Mouse (Mus musculus): ENCODE data around the gene Il1b. TPM values are rescaled to one million over a fixed set of nuclear protein-coding genes. Genes with fewer than 3 reads are reported as not detected.

The Il1b gene
- polyA plus RNA-seq, 1 experiment from 2014 or later, result not detected

DNA sequence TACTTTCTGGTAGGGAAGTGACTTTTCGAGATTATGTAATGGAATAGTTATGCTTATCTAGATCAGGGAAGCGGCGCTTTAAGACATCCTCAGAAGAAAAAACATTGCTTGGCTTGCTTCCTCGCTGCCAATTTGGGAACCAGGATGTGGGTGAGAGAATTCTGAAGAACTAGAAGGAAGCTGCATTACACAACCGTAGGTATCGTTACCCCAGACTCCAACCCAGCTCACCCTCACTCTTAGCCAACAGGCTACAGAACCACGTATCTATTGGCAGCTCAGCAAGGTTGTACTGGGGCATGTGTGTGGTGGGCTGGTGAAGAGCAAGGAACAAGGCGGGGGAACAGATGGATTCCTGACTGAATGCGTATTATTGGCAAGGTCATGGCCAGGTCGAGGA, 10.7 kb downstream of the Il1b start:
- no peaks in the 10 kb centered on the region for H3K27me3 ChIP-seq
- H3K36me3 ChIP-seq, result no peaks in the 10 kb centered on the region
- WGBS, result 93% methylated on average over 10 of the region's 10 CpGs
- H3K9ac ChIP-seq, result no peak overlapping the region
- no peaks in the 10 kb centered on the region for H3K4me1 ChIP-seq (replicated peaks)
- no peak overlapping the region for H3K4me3 ChIP-seq
- H3K4me2 ChIP-seq, result no peak overlapping the region
- H3K9me3 ChIP-seq, result no peaks in the 10 kb centered on the region
- ATAC-seq (ENCODE audit: low FRiP score), result no peak
- no peak overlapping the region for H3K27ac ChIP-seq

DNA sequence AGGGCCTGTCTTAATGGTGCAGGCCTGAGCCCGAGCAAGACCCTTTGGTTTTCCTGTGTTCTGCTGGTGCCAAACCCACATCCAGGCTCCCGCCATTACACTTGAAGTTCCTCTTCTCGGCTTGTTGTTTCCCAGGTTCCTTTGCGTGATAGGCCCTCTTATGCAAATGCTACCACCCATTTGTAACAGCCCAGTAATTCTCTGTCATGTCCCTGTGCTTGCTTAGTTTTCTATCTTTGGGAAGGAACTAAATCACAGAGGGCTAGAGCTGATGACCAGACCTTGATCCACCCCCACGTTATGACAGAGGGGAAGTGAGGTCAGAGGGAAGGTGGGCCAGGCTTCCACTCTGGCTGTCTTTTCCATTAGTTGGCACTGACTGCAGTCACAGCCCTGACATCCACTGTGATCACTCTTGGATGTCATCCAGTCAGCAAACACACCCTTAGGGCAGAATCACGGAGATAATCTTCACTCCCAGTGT, 32.8 kb downstream of the Il1b start:
- 74% methylated on average over 6 of the region's 6 CpGs for WGBS
- H3K27ac ChIP-seq, result no peak overlapping the region
- H3K9ac ChIP-seq, result no peak overlapping the region
- no peak for ATAC-seq (ENCODE audit: low FRiP score)
- 0 out of 2 replicates have a peak, but pooled peaks cover 3% of the 10 kb centered on the region for H3K4me1 ChIP-seq (replicated peaks)
- no peak overlapping the region for H3K4me3 ChIP-seq
- H3K27me3 ChIP-seq, result no peaks in the 10 kb centered on the region
- no peaks in the 10 kb centered on the region for H3K9me3 ChIP-seq
- H3K4me2 ChIP-seq, result no peak overlapping the region
- H3K36me3 ChIP-seq, result no peaks in the 10 kb centered on the region

DNA sequence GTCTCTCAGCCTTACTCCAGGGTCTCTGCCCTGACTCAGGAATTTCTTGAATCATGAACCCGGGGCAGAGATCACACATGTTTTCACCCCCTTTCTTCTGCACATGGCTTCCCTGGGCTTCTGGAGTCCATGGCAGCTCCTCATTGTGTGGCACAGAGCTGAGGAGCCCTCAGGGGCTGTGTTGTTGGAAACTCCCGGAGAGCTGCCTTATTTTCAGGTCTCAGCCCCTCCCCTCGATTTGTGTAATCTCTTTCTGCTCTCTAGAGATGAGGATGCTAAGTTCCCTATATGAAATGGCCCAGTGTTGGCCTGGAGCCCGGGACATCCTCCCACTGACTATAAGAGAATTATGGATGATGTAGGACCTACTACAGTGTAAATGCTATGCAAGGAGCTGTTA, 37.5 kb downstream of the Il1b start:
- no peaks in the 10 kb centered on the region for H3K27me3 ChIP-seq
- no peaks in the 10 kb centered on the region for H3K9me3 ChIP-seq
- no peak overlapping the region for H3K4me3 ChIP-seq
- no peak overlapping the region for H3K4me2 ChIP-seq
- no peak overlapping the region for H3K9ac ChIP-seq
- WGBS, result 62% methylated on average over 4 of the region's 4 CpGs
- no peaks in the 10 kb centered on the region for H3K36me3 ChIP-seq
- H3K4me1 ChIP-seq (replicated peaks), result 0 out of 2 replicates have a peak, but pooled peaks cover 3% of the 10 kb centered on the region
- H3K27ac ChIP-seq, result no peak overlapping the region
- no peak for ATAC-seq (ENCODE audit: low FRiP score)

DNA sequence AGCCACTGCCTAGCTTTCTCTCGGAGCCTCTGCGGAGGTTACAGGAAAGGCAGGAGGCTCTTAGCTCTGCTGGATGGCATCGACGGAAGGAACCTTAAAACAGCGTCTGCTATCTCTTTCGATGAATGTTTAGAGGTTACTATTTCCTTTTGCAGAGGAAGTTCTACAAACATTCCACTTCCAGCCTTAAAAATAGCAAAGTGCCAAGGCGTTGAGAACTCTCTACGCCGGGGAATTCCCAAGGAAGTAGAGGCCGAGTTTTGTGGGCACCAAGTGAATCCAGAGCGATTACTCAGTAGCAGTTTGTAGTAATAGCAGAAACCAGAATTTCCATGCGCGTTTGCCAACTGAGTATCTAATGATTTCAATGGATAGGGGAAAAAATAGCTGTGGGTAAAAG, 40.4 kb downstream of the Il1b start:
- WGBS, result 89% methylated on average over 13 of the region's 13 CpGs

DNA sequence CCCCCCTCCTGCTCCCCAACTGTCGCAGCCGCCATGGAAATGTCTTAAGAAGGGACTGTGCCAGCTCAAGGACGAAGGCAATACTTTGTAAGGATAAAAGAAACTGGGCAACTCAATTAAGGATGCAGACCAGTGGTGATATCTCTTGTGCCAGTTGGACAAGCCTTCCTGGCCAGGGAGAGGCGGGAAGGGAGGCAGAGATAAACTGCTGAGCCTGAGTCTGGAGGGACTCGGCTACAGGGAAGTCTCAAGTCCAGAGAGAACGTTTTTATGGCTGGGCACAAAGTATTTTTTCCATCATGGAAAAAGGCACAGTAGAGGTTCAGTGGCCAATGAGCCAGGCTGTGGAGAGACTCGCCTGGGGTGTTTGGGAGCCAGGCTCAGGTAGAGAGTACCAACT, 40.9 kb downstream of the Il1b start:
- Histone ChIP-seq H3K27me3 (no peaks in the 10 kb centered on the region), H3K4me3 (no peak overlapping the region), H3K4me2 (no peak overlapping the region), H3K9ac (no peak overlapping the region), H3K4me1 (replicated peaks) (0 out of 2 replicates have a peak, but pooled peaks cover 3% of the 10 kb centered on the region), H3K36me3 (no peaks in the 10 kb centered on the region), H3K9me3 (no peaks in the 10 kb centered on the region), H3K27ac (no peak overlapping the region)
- WGBS, result 74% methylated on average over 7 of the region's 7 CpGs
- ATAC-seq (ENCODE audit: low FRiP score), result no peak

More for the DNA sequence above, 40.4 kb downstream of the Il1b start:
- no peaks in the 10 kb centered on the region for H3K36me3 ChIP-seq
- no peaks in the 10 kb centered on the region for H3K9me3 ChIP-seq
- H3K27ac ChIP-seq, result no peak overlapping the region
- no peaks in the 10 kb centered on the region for H3K27me3 ChIP-seq
- H3K4me2 ChIP-seq, result no peak overlapping the region
- 0 out of 2 replicates have a peak, but pooled peaks cover 3% of the 10 kb centered on the region for H3K4me1 ChIP-seq (replicated peaks)
- no peak overlapping the region for H3K9ac ChIP-seq
- H3K4me3 ChIP-seq, result no peak overlapping the region
- no peak for ATAC-seq (ENCODE audit: low FRiP score)

DNA sequence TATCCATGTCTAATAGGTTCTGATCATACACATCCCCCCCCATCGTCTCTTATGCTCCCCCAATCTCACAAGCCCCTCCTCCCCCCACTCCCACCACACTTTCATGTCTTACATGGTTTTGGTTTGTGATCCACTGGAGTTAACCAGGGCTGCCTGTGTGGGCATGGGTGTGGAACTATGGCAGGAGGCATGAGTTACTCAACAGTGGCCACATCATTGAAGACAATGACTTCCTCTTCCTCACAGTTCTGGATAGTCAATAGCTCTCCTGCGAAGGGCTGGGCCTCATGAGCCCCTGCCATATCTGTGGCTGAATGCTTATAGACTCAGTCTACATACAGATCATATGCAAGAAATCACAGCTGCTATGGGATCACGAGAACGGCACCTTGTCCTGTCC, 42.7 kb downstream of the Il1b start:
- no peaks in the 10 kb centered on the region for H3K27me3 ChIP-seq
- H3K36me3 ChIP-seq, result no peaks in the 10 kb centered on the region
- H3K9ac ChIP-seq, result no peak overlapping the region
- H3K27ac ChIP-seq, result no peak overlapping the region
- no peak for ATAC-seq (ENCODE audit: low FRiP score)
- no peaks in the 10 kb centered on the region for H3K9me3 ChIP-seq
- 93% methylated on average over 4 of the region's 4 CpGs for WGBS
- no peak overlapping the region for H3K4me2 ChIP-seq
- H3K4me1 ChIP-seq (replicated peaks), result no peaks in the 10 kb centered on the region
- H3K4me3 ChIP-seq, result no peak overlapping the region

DNA sequence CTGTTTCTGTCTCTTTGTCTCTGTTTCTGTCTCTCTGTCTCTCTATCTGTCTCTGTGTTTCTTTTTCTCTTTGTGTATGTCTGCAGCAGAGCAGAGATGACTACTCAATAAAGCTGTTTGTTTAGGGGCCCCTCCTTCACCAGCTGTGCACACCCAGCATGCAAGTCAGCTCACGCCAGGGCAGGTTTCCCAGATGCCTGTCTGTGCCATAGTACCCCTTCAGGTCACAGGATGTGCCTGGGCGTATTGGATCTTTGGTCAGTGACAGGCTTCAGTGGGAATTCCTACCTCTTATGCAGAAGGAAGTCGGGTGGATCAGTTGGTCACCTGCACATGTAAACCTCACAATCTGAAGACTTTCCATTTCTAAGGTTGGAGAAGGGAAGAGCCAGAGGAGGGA, 46.7 kb downstream of the Il1b start:
- no peaks in the 10 kb centered on the region for H3K36me3 ChIP-seq
- no peaks in the 10 kb centered on the region for H3K9me3 ChIP-seq
- no peak overlapping the region for H3K4me3 ChIP-seq
- H3K4me1 ChIP-seq (replicated peaks), result no peaks in the 10 kb centered on the region
- ATAC-seq (ENCODE audit: low FRiP score), result no peak
- H3K9ac ChIP-seq, result no peak overlapping the region
- no peak overlapping the region for H3K27ac ChIP-seq
- WGBS, result 79% methylated on average over 3 of the region's 3 CpGs
- no peak overlapping the region for H3K4me2 ChIP-seq
- H3K27me3 ChIP-seq, result no peaks in the 10 kb centered on the region

DNA sequence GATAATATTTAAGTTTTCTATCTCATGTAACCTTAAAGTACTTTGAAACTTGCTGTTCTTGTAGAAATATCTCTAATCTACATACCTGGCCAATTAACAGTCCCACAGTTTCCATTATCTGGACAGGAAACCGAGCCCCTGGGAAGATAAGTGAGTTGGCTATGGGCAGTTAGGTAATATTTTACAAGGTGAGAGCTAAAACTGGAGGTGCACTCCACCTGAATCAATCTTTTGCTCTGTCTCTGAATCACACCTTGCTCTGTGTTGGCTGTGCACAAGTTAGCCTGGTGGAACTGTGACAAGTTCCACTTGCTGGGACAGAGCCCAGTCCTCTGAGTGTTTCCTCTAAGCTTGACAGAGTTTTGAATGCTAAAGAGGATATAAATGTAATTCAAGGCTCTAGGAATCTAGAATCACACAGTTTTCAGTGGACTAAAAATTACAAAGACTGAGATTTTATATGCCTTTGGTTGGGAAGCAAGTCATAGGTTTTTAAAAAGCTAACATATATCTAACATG, 48.8 kb downstream of the Il1b start:
- Histone ChIP-seq H3K9ac (no peak overlapping the region), H3K27ac (no peak overlapping the region), H3K4me1 (replicated peaks) (no peaks in the 10 kb centered on the region), H3K27me3 (no peaks in the 10 kb centered on the region), H3K4me3 (no peak overlapping the region), H3K4me2 (no peak overlapping the region), H3K36me3 (no peaks in the 10 kb centered on the region), H3K9me3 (no peaks in the 10 kb centered on the region)
- WGBS, result 66% methylated on average over 1 of the region's 1 CpGs
- ATAC-seq (ENCODE audit: low FRiP score), result no peak

DNA sequence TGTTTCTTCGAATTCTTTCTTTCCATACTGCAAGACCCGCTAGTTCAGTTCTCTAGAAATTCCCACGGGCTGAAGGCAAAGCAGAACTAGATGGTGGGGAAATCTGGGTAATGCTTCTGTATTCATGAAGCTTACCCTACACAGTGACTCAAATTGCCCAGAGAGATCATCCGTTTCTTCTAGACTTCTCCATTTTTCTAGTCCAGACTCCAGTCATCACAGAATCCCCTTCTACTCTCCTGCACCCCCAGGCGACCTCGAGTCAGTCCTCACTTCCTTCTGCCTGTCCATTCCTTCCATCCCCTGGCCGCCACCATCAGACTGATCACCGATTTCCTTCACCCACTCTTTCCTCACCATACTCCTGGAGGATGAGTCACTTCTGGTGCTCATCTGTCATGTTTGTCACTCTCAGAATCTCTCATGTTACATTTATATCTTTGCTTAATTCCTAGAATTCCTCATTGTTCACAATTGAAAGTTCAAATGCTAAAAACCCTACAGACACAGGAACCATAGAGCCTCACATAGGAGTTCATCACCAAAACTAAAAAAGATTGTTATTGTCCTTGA, 50.8 kb downstream of the Il1b start:
- H3K4me3 ChIP-seq, result no peak overlapping the region

DNA sequence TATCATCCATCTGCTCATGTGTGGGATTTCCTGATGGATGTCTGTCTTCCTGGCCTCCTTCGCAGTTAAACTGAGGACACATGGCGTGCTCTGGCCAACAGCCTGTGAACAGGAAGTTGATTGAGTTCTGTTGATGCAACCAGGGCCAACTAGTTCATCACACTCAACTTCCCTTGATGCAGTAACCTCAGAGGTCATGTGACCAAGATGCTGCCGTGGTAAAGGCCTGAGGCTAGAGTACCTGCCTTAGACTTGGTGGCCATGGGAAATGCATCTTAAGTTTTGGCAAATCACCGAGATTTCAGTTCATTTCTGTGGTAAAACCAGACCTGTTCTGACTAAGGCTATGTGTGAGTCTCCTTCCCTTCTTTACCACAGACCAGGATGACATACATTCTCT, 55.1 kb downstream of the Il1b start:
- Histone ChIP-seq H3K4me3 (no peak overlapping the region), H3K4me1 (replicated peaks) (no peaks in the 10 kb centered on the region), H3K27ac (no peak overlapping the region), H3K27me3 (no peaks in the 10 kb centered on the region), H3K36me3 (no peaks in the 10 kb centered on the region), H3K9ac (no peak overlapping the region), H3K4me2 (no peak overlapping the region), H3K9me3 (no peaks in the 10 kb centered on the region)
- no peak for ATAC-seq (ENCODE audit: low FRiP score)
- WGBS, result 88% methylated on average over 4 of the region's 4 CpGs

More for the DNA sequence above, 50.8 kb downstream of the Il1b start:
- Histone ChIP-seq H3K27ac (no peak overlapping the region), H3K9me3 (no peaks in the 10 kb centered on the region), H3K4me2 (no peak overlapping the region), H3K4me1 (replicated peaks) (no peaks in the 10 kb centered on the region), H3K9ac (no peak overlapping the region), H3K36me3 (no peaks in the 10 kb centered on the region), H3K27me3 (no peaks in the 10 kb centered on the region)
- ATAC-seq (ENCODE audit: low FRiP score), result no peak
- WGBS, result 89% methylated on average over 8 of the region's 8 CpGs

DNA sequence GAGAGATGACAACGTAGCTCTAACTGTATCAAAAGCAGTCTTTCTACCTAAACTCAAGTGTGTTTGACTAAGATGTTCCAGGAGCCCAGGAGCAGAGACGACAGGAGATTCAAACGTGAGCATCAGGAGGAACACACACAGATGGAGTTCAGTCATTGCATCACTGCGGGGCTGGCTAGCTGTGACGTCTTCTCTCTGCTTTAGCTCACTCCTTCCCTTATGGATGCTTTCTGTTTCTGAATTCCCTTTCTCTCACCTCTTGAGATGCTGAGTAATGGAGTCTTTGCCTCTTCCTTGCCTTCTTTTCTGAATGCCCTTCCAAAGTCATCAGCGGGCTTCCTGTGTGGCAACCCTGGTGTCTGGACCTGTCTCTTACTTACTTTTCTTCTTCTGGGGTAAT, 56.1 kb downstream of the Il1b start:
- ATAC-seq (ENCODE audit: low FRiP score), result no peak
- H3K27me3 ChIP-seq, result no peaks in the 10 kb centered on the region
- no peaks in the 10 kb centered on the region for H3K4me1 ChIP-seq (replicated peaks)
- H3K9me3 ChIP-seq, result no peaks in the 10 kb centered on the region
- H3K36me3 ChIP-seq, result no peaks in the 10 kb centered on the region
- H3K27ac ChIP-seq, result no peak overlapping the region
- H3K9ac ChIP-seq, result no peak overlapping the region
- H3K4me2 ChIP-seq, result no peak overlapping the region
- WGBS, result 86% methylated on average over 6 of the region's 6 CpGs
- H3K4me3 ChIP-seq, result no peak overlapping the region

Data from hindbrain, embryonic 13.5 days (tissue).